Mouse (Mus musculus) left cerebral cortex, adult 2 months (tissue): ENCODE data around the gene Pmpca. TPM values are rescaled to one million over a fixed set of nuclear protein-coding genes. Genes with fewer than 3 reads are reported as not detected.

Experiments
- DNase-seq, 2 experiments: peaks; one replicate each; pipeline ENCODE4 v3.0.0; 2021 to 2022; ENCODE audit warnings: low spot score in 2 of 2, mixed read lengths in 1 of 2; ENCODE audit errors: extremely low spot score in 1 of 2
- H3K27ac ChIP-seq: fragments of 200-600 bp; 2 replicates; pipeline ENCODE4 v1.8.1; 2022
- H3K4me3 ChIP-seq: fragments of 200-600 bp; 2 replicates; pipeline ENCODE4 v1.8.1; 2022
- CTCF ChIP-seq: fragments of 200-600 bp; IDR thresholded peaks from 2 replicates; pipeline ENCODE4 v1.8.1; 2022; ENCODE audit warnings: antibody characterized with exemption, mild to moderate bottlenecking, moderate library complexity
- intact Hi-C: fragments of 180-260 bp; cut with DNase I; formaldehyde crosslinking; loops from one replicate; pipeline ENCODE4 v1.15.1; 2025
- total RNA-seq, 2 experiments: library from RNA; stranded (reverse); gene quantifications; 2 replicates each; pipeline ENCODE4 v1.2.3; 2021

Pmpca gene
- total RNA-seq, 2 experiments from 2014 or later, result 93.6 to 94.4 TPM

GRCm38 (mm10) chr2:26408515-26409356, 19.6 kb downstream of the Pmpca start, which contains the start of gene Inpp5e:
TSS of gene Inpp5e (minus strand) at chr2:26409203.
- DNase-seq, result peak; percentile 96 to 99
- Histone ChIP-seq H3K4me3 (peak within 1 kb of the TSS; percentile 94), H3K27ac (peak within 1 kb of the TSS; percentile 94)
- peak; percentile 96 for TF ChIP-seq CTCF
- intact Hi-C loops, result loop anchor here (5.0 kb wide), 1 partner anchor 154 kb away; no protein-coding TSS in a partner anchor

- no peak for TF ChIP-seq CTCF
- Histone ChIP-seq H3K27ac (peak overlapping the region; percentile 94; the same call in 1 of the 2 replicates), H3K4me3 (peak overlapping the region; percentile 94)
- intact Hi-C loops, result loop anchor here (5.0 kb wide), 1 partner anchor 153 kb away; no protein-coding TSS in a partner anchor
- no peak for DNase-seq
Measured at GRCm38 (mm10) chr2:26409362-26409761, 20.2 kb downstream of the Pmpca start.

DNA sequence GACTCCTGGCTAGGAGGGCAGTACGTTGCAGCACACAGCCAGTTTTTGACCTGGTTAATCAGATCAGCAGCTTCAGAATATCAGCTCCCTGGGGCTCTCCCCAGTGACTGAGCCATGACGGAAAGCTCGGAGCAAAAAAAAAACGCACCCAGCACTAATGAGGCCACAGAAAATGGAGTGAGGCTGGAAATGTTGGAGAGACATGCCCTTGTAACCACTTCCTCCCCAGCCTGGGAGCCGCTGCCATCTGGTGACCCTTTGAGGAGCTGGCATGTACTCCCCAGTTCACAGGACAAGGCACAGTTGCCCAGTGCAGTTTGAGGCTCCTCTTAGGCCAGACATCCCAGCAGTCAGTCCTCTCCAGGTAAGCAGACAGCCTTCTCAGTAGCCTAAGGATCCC, 21.0 kb downstream of the Pmpca start:
- intact Hi-C loops, result no loop called here

GRCm38 (mm10) chr2:26410931-26411411, 21.8 kb downstream of the Pmpca start:
- DNase-seq, result no peak
- peak overlapping the region; percentile 94 for H3K27ac ChIP-seq
- TF ChIP-seq CTCF, result no peak
- intact Hi-C loops, result no loop called here
- no peak overlapping the region for H3K4me3 ChIP-seq

More for the DNA sequence above, 21.0 kb downstream of the Pmpca start:
- peak overlapping the region; percentile 94 for H3K27ac ChIP-seq
- no peak overlapping the region for H3K4me3 ChIP-seq
- no peak for TF ChIP-seq CTCF
- no peak for DNase-seq

DNA sequence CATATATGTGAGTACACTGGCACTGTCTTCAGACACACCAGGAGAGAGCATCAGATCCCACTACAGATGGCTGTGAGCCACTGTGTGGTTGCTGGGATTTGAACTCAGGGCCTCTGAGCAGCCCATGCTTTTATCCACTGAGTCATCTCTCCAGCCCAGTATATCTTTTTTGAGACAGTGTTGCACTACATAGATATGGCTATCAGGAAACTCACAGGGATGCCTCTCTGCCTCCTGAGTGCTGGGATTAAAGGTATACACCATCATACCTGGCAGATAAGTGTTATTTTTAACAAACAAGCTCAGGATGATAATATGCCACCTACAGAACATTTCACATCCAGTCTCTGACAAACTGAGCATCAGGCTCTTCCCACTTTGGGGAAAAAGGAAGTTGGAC, 27.9 kb downstream of the Pmpca start:
- intact Hi-C loops, result no loop called here
- Histone ChIP-seq H3K27ac (no peak overlapping the region), H3K4me3 (no peak overlapping the region)
- DNase-seq, result no peak
- no peak for TF ChIP-seq CTCF

- intact Hi-C loops, result no loop called here
- TF ChIP-seq CTCF, result no peak
- Histone ChIP-seq H3K27ac (no peak overlapping the region), H3K4me3 (no peak overlapping the region)
- DNase-seq, result no peak
Measured at GRCm38 (mm10) chr2:26418120-26418519, 29.0 kb downstream of the Pmpca start.

GRCm38 (mm10) chr2:26421969-26422368, 32.8 kb downstream of the Pmpca start:
- H3K4me3 ChIP-seq, result no peak overlapping the region
- intact Hi-C loops, result no loop called here
- TF ChIP-seq CTCF, result no peak
- H3K27ac ChIP-seq, result no peak overlapping the region
- DNase-seq, result no peak

DNA sequence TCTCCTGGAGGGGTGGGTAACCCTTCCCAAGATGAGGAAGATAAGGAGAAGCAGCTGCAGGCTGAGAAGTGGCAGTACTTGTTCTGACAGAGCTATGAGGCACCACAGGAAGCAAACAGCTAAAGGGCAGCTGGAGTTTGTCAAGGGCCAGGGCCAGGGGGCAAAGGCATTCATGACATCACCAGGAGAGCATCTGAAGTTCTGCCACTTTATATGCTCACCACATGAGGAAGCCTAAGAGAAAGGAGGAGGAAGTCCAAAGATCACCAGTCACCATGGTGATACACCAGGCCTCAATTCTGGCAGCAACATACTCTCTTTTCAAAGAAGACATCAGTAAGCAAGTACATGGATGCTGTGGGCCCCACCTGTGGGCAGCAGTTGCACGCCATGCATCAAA, 33.9 kb downstream of the Pmpca start:
- no peak for TF ChIP-seq CTCF
- DNase-seq, result no peak
- intact Hi-C loops, result no loop called here

DNA sequence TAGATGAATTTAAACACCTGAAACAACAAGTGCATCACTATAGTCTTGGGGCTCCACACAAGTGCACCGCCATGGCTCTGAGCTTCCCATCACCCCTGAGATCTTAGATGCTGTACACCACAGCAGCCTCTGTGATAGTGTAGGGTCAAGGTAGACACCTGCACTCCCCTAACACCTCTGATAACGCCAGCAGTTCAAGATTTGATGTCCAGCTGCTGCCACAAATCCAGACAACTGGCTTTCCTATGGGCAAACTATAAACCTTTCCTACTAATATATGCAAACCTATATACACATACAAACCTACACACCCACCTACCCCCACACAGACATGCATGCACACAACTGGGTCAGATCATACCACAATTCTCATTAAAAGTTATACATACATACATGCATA, 35.4 kb downstream of the Pmpca start:
- Histone ChIP-seq H3K4me3 (no peak overlapping the region), H3K27ac (no peak overlapping the region)
- TF ChIP-seq CTCF, result no peak
- no peak for DNase-seq
- intact Hi-C loops, result no loop called here

More for the DNA sequence above, 33.9 kb downstream of the Pmpca start:
- Histone ChIP-seq H3K4me3 (no peak overlapping the region), H3K27ac (no peak overlapping the region)

- intact Hi-C loops, result no loop called here
- H3K27ac ChIP-seq, result no peak overlapping the region
- no peak for DNase-seq
- no peak; the same call in 1 of the 2 replicates for TF ChIP-seq CTCF
- no peak overlapping the region for H3K4me3 ChIP-seq
Measured at GRCm38 (mm10) chr2:26429851-26430250, 40.7 kb downstream of the Pmpca start.

DNA sequence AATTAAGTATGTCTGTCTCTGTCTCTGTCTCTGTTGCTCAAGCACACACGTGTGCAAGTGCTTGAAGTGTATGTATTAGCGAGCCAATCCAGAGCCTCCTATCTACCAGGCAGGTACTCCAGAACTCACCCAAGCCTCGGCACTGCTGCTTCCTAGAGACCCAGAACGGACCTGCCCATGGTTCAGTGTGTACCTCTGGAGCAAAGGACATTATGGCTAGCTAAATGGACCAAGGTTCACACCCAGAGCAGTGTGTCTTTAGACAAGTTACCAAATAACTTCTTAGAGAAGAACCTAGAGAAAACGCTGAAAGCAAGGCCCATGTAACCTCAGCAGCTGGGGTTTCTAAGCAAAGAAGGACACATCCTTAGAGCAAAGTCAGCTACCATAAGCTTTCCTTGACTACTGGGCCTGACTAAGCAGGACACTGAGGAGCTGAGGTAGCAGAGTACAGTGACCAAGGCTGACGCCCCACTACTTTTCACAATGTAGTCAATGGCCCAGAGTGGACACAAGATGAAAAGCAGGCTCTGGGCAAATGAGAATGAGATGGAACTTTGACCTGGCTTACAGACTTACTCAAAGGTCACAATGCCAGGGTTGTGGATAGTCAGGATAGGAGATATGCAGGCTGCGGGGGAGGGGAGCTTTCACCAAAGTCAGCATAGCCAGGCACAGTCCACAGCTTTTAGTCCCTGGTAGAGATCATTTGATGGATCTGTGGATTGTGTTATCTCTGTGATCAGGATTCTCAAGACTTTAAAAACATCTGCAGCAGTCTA, 45.8 kb downstream of the Pmpca start:
- intact Hi-C loops, result no loop called here
- no peak for TF ChIP-seq CTCF
- Histone ChIP-seq H3K27ac (no peak overlapping the region), H3K4me3 (no peak overlapping the region)
- no peak for DNase-seq

DNA sequence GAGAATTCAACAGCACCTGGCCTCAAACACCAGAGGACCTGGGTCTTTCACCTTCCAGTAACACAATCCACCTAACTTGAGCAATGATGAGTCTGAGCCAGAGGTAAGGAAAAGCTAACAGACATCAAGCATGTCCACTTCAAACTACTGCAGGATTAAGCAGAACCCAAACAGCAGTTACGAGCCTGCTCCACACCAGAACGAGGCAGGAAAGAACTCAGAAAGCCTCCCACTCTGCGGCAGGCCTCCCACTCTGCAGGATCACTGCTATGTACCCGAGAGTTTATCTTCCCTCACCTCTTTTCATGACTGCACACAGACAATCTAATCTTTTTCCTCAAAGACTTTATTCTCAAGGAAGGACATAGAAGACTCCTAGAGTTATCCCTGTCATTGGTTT, 48.1 kb downstream of the Pmpca start:
- intact Hi-C loops, result no loop called here
- Histone ChIP-seq H3K27ac (peak overlapping the region; percentile 77), H3K4me3 (no peak overlapping the region)
- no peak for TF ChIP-seq CTCF
- DNase-seq, result no peak
